Comparison of ENCODE assay signal across 23 mouse cellular contexts in genomic region chr2:17091454-17091853, GRCm38 (mm10).
"Had no signal": no experiment of that assay in that cellular context is flagged by ENCODE, and none has a peak within 500 bp of the region (broad histone marks: within the 10 kb centered on the region; RNA-seq: fewer than 3 reads in every experiment).

No protein-coding gene starts in this region.

- H3K27ac ChIP-seq: liver, embryonic 13.5 days; liver, embryonic 15.5 days; lung, embryonic 15.5 days; midbrain, embryonic 10.5 days; midbrain, embryonic 12.5 days; neural tube, embryonic 13.5 days; neural tube, embryonic 15.5 days had no signal

- H3K9me3 ChIP-seq: liver, embryonic 13.5 days; liver, embryonic 15.5 days; lung, embryonic 15.5 days; midbrain, embryonic 10.5 days; midbrain, embryonic 12.5 days; neural tube, embryonic 13.5 days; neural tube, embryonic 15.5 days had no signal

- ATAC-seq: lung, postnatal 0 days; midbrain, embryonic 16.5 days had no signal

- H3K36me3 ChIP-seq: liver, embryonic 13.5 days; liver, embryonic 15.5 days; lung, embryonic 15.5 days; midbrain, embryonic 10.5 days; midbrain, embryonic 12.5 days; neural tube, embryonic 13.5 days; neural tube, embryonic 15.5 days had no signal

- H3K9ac ChIP-seq: liver, embryonic 13.5 days; liver, embryonic 15.5 days; lung, embryonic 15.5 days; midbrain, embryonic 12.5 days; neural tube, embryonic 13.5 days; neural tube, embryonic 15.5 days had no signal

- H3K4me2 ChIP-seq: liver, embryonic 13.5 days; liver, embryonic 15.5 days; lung, embryonic 15.5 days; midbrain, embryonic 12.5 days; neural tube, embryonic 13.5 days; neural tube, embryonic 15.5 days had no signal

- DNase-seq: liver, embryonic 13.5 days; lung, adult 18-20 months; lung, postnatal 14 days; lung, postnatal 36 days; midbrain, embryonic 14.5 days; retina, postnatal 1 day; right cerebral cortex, adult 18-20 months; right cerebral cortex, postnatal 25 days; right cerebral cortex, postnatal 4 days; spleen, adult 18-20 months; thymus, adult 2 months; thymus, postnatal 25 days; thymus, postnatal 4 days had no signal

- H3K27me3 ChIP-seq: liver, embryonic 13.5 days; liver, embryonic 15.5 days; lung, embryonic 15.5 days; megakaryocyte, embryonic 14.5 days; midbrain, embryonic 12.5 days; neural tube, embryonic 13.5 days; neural tube, embryonic 15.5 days had no signal

- H3K4me1 ChIP-seq: liver, embryonic 13.5 days; liver, embryonic 15.5 days; lung, embryonic 15.5 days; megakaryocyte, embryonic 14.5 days; midbrain, embryonic 10.5 days; midbrain, embryonic 12.5 days; neural tube, embryonic 13.5 days; neural tube, embryonic 15.5 days had no signal

- H3K4me3 ChIP-seq: liver, embryonic 13.5 days; liver, embryonic 15.5 days; lung, embryonic 15.5 days; megakaryocyte, embryonic 14.5 days; midbrain, embryonic 10.5 days; midbrain, embryonic 12.5 days; myocyte; neural tube, embryonic 13.5 days; neural tube, embryonic 15.5 days had no signal
